Mouse (Mus musculus) cerebellum, adult 11 months (tissue): ENCODE measurements at regions not wholly inside any gene's neighbourhood (a gene's known extent, or its start where the extent isn't known, plus 50 kb on each side); places are given as distances from the start of the nearest gene placed in this dataset.

ENCODE experiments used
- DNase-seq: peaks from one replicate; pipeline ENCODE4 v3.0.0; 2022

GRCm38 (mm10) chr1:88966416-88966815 is 103.8 kb upstream of the Sh3bp4 start:
- no peak for DNase-seq

- no peak for DNase-seq
Observed at GRCm38 (mm10) chr1:88968142-88968541, 102.1 kb upstream of the Sh3bp4 start.

GRCm38 (mm10) chr1:88969016-88969415 is 101.2 kb upstream of the Sh3bp4 start:
- DNase-seq: no peak

- no peak for DNase-seq
Observed at GRCm38 (mm10) chr1:88969630-88970029, 100.6 kb upstream of the Sh3bp4 start.

- no peak for DNase-seq
Observed at GRCm38 (mm10) chr1:88976101-88976500, 94.1 kb upstream of the Sh3bp4 start.

GRCm38 (mm10) chr1:88988011-88988695 is 82.1 kb upstream of the Sh3bp4 start:
- DNase-seq: no peak

GRCm38 (mm10) chr1:88994588-88995331 is 75.5 kb upstream of the Sh3bp4 start:
- DNase-seq: no peak

GRCm38 (mm10) chr1:88995945-88996344 is 74.3 kb upstream of the Sh3bp4 start:
- DNase-seq: no peak

GRCm38 (mm10) chr1:88996657-88997056 is 73.6 kb upstream of the Sh3bp4 start:
- no peak for DNase-seq

GRCm38 (mm10) chr1:88997847-88998246 is 72.4 kb upstream of the Sh3bp4 start:
- DNase-seq: no peak

GRCm38 (mm10) chr1:89002326-89002725 is 67.9 kb upstream of the Sh3bp4 start:
- no peak for DNase-seq

- no peak for DNase-seq
Observed at GRCm38 (mm10) chr1:89003752-89004151, 66.5 kb upstream of the Sh3bp4 start.

- DNase-seq: no peak
Observed at GRCm38 (mm10) chr1:89007476-89007875, 62.7 kb upstream of the Sh3bp4 start.

- DNase-seq: no peak
Observed at GRCm38 (mm10) chr1:89010170-89010569, 60.0 kb upstream of the Sh3bp4 start.

GRCm38 (mm10) chr1:89011454-89011853 is 58.8 kb upstream of the Sh3bp4 start:
- DNase-seq: no peak

GRCm38 (mm10) chr1:89015385-89015784 is 54.8 kb upstream of the Sh3bp4 start:
- no peak for DNase-seq

GRCm38 (mm10) chr1:89015845-89016244 is 54.4 kb upstream of the Sh3bp4 start:
- DNase-seq: no peak

- DNase-seq: no peak
Observed at GRCm38 (mm10) chr1:89019778-89020373, 50.3 kb upstream of the Sh3bp4 start.
